Mouse (Mus musculus) stomach, postnatal 0 days (tissue): Measurements from ENCODE around the gene Sp4.

Experiments
- CTCF ChIP-seq: IDR thresholded peaks from 2 replicates; pipeline ENCODE4 v1.5.1; 2016; ENCODE audit warnings: antibody characterized with exemption, low read depth, mild to moderate bottlenecking, moderate library complexity
- EP300 ChIP-seq: optimal IDR thresholded peaks from 2 replicates; pipeline ENCODE3; 2016; ENCODE audit warnings: antibody characterized with exemption

GRCm38 (mm10) chr12:118264905-118265304, 36.3 kb downstream of the Sp4 start:
- no peak for TF ChIP-seq CTCF
- TF ChIP-seq EP300: no peak
